Mouse (Mus musculus): ENCODE results near the gene Cldn3. TPM values are rescaled to one million over a fixed set of nuclear protein-coding genes. Genes with fewer than 3 reads are reported as not detected.

Gene Cldn3
- polyA plus RNA-seq, 1 experiment from 2014 or later = 4.7 TPM

Other genes starting within 250 kb of the Cldn3 start
- 12.4 and 12.9 TPM in 2 replicates for gene Eln, start 238.9 kb upstream of the Cldn3 start, polyA plus RNA-seq (2016; fragmentation: Nextera tagmentation; extraction: Ambion mirVana)
- gene Tmem270, start 79.5 kb upstream of the Cldn3 start, polyA plus RNA-seq (2016; fragmentation: Nextera tagmentation; extraction: Ambion mirVana) = not detected in 2 replicates
- 2.1 and 2.5 TPM in 2 replicates for gene Cldn13, start 70.7 kb upstream of the Cldn3 start, polyA plus RNA-seq (2016; fragmentation: Nextera tagmentation; extraction: Ambion mirVana)
- 17.8 and 19.7 TPM in 2 replicates for gene Mettl27, start 53.8 kb upstream of the Cldn3 start, polyA plus RNA-seq (2016; fragmentation: Nextera tagmentation; extraction: Ambion mirVana)
- 7.7 and 10.1 TPM in 2 replicates for gene Cldn4, start 39.3 kb upstream of the Cldn3 start, polyA plus RNA-seq (2016; fragmentation: Nextera tagmentation; extraction: Ambion mirVana)
- gene Abhd11, start 22.9 kb downstream of the Cldn3 start, polyA plus RNA-seq (2016; fragmentation: Nextera tagmentation; extraction: Ambion mirVana) = 32.6 and 36.7 TPM in 2 replicates
- gene Stx1a, start 37.3 kb downstream of the Cldn3 start, polyA plus RNA-seq (2016; fragmentation: Nextera tagmentation; extraction: Ambion mirVana) = 9.7 and 10.8 TPM in 2 replicates
- 31.1 and 31.3 TPM in 2 replicates for gene Dnajc30, start 78.0 kb downstream of the Cldn3 start, polyA plus RNA-seq (2016; fragmentation: Nextera tagmentation; extraction: Ambion mirVana)
- 150 and 151 TPM in 2 replicates for gene Bud23, start 78.7 kb downstream of the Cldn3 start, polyA plus RNA-seq (2016; fragmentation: Nextera tagmentation; extraction: Ambion mirVana)
- 22.8 and 25.2 TPM in 2 replicates for gene Vps37d, start 92.1 kb downstream of the Cldn3 start, polyA plus RNA-seq (2016; fragmentation: Nextera tagmentation; extraction: Ambion mirVana)
- gene Mlxipl, start 103.7 kb downstream of the Cldn3 start, polyA plus RNA-seq (2016; fragmentation: Nextera tagmentation; extraction: Ambion mirVana) = 2.5 and 2.6 TPM in 2 replicates
- 30.1 and 30.2 TPM in 2 replicates for gene Tbl2, start 163.4 kb downstream of the Cldn3 start, polyA plus RNA-seq (2016; fragmentation: Nextera tagmentation; extraction: Ambion mirVana)
- 43.2 and 45.0 TPM in 2 replicates for gene Bcl7b, start 182.1 kb downstream of the Cldn3 start, polyA plus RNA-seq (2016; fragmentation: Nextera tagmentation; extraction: Ambion mirVana)
- 72.8 and 73.6 TPM in 2 replicates for gene Baz1b, start 201.1 kb downstream of the Cldn3 start, polyA plus RNA-seq (2016; fragmentation: Nextera tagmentation; extraction: Ambion mirVana)